Mouse (Mus musculus): ENCODE measurements around the gene Sptlc2.

- no peak for TF ChIP-seq GABPA (IDR thresholded peaks at IDR 0.05; ENCODE audit: insufficient replicate concordance, low read depth, low read length)
- no peak for TF ChIP-seq ZNF384 (IDR thresholded peaks at IDR 0.05; ENCODE audit: low read depth, low read length)
- no peak for TF ChIP-seq ZKSCAN1 (IDR thresholded peaks at IDR 0.05; ENCODE audit: borderline replicate concordance, low read depth, low read length)
- TF ChIP-seq CTCF (conservative IDR thresholded peaks at IDR 0.05 in 1 of 2, IDR thresholded peaks at IDR 0.05 in 1 of 2; ENCODE audit: low read depth in 2 of 2, low read length in 2 of 2): no peak
- TF ChIP-seq ETS1 (conservative IDR thresholded peaks at IDR 0.05; ENCODE audit: low read depth, low read length): no peak
- no peak for TF ChIP-seq ELF1 (IDR thresholded peaks at IDR 0.05; ENCODE audit: low read depth, low read length)
- TF ChIP-seq RAD21 (IDR thresholded peaks at IDR 0.05; ENCODE audit: low read depth, low read length): no peak
- TF ChIP-seq SIN3A (IDR thresholded peaks at IDR 0.05; ENCODE audit: low read length): no peak
- no peak for TF ChIP-seq CHD1 (IDR thresholded peaks at IDR 0.05; ENCODE audit: low read depth, low read length)
- no peak for TF ChIP-seq KAT2A (IDR thresholded peaks at IDR 0.05; ENCODE audit: insufficient replicate concordance, low read length)
Observed at GRCm38 (mm10) chr12:87299037-87299656, 89.0 kb downstream of the Sptlc2 start.

All from CH12.LX (cell line).